Mouse (Mus musculus): ENCODE data around the gene Calm3. TPM values are rescaled to one million over a fixed set of nuclear protein-coding genes. Genes with fewer than 3 reads are reported as not detected.
A peak's percentile ranks its signal among the peaks of the same experiment; 100 is the strongest.

Gene Calm3
- total RNA-seq, 2 experiments from 2014 or later = 150 to 440 TPM

- no peak for ATAC-seq (replicated peaks; ENCODE audit: poor library complexity)
Measured at GRCm38 (mm10) chr7:16894279-16894678, 29.6 kb downstream of the Calm3 start.

- no peak for ATAC-seq (replicated peaks; ENCODE audit: poor library complexity)
Measured at GRCm38 (mm10) chr7:16893612-16894011, 30.3 kb downstream of the Calm3 start.

- ATAC-seq (replicated peaks; ENCODE audit: poor library complexity) = peak; percentile 3; the same call in 1 of the 2 replicates
Measured at GRCm38 (mm10) chr7:16892352-16892730, 31.6 kb downstream of the Calm3 start.

GRCm38 (mm10) chr7:16891641-16892351 is 32.1 kb downstream of the Calm3 start, which contains the start of gene Gng8:
Gene Gng8, plus strand, starts transcription at chr7:16891786.
- peak; percentile 86 for ATAC-seq (replicated peaks; ENCODE audit: poor library complexity)

- ATAC-seq (replicated peaks; ENCODE audit: poor library complexity) = no peak
Measured at GRCm38 (mm10) chr7:16890944-16891343, 33.0 kb downstream of the Calm3 start.

GRCm38 (mm10) chr7:16890536-16890935 is 33.4 kb downstream of the Calm3 start:
- no peak for ATAC-seq (replicated peaks; ENCODE audit: poor library complexity)

- ATAC-seq (replicated peaks; ENCODE audit: poor library complexity) = no peak
Measured at GRCm38 (mm10) chr7:16885905-16886304, 38.0 kb downstream of the Calm3 start.

- ATAC-seq (replicated peaks; ENCODE audit: poor library complexity) = no peak
Measured at GRCm38 (mm10) chr7:16885271-16885776, 38.6 kb downstream of the Calm3 start.

GRCm38 (mm10) chr7:16884334-16884733 is 39.6 kb downstream of the Calm3 start:
- ATAC-seq (replicated peaks; ENCODE audit: poor library complexity) = no peak

GRCm38 (mm10) chr7:16883162-16883561 is 40.8 kb downstream of the Calm3 start:
- no peak for ATAC-seq (replicated peaks; ENCODE audit: poor library complexity)

- no peak for ATAC-seq (replicated peaks; ENCODE audit: poor library complexity)
Measured at GRCm38 (mm10) chr7:16880615-16881014, 43.3 kb downstream of the Calm3 start.

GRCm38 (mm10) chr7:16879796-16880547 is 43.9 kb downstream of the Calm3 start:
- no peak for ATAC-seq (replicated peaks; ENCODE audit: poor library complexity)

GRCm38 (mm10) chr7:16877717-16878116 is 46.2 kb downstream of the Calm3 start:
- ATAC-seq (replicated peaks; ENCODE audit: poor library complexity) = no peak

- no peak for ATAC-seq (replicated peaks; ENCODE audit: poor library complexity)
Measured at GRCm38 (mm10) chr7:16876608-16877007, 47.3 kb downstream of the Calm3 start.

GRCm38 (mm10) chr7:16876006-16876405 is 47.9 kb downstream of the Calm3 start:
- no peak for ATAC-seq (replicated peaks; ENCODE audit: poor library complexity)

GRCm38 (mm10) chr7:16875326-16875725 is 48.6 kb downstream of the Calm3 start:
- ATAC-seq (replicated peaks; ENCODE audit: poor library complexity) = no peak

GRCm38 (mm10) chr7:16875310-16875325 is 48.8 kb downstream of the Calm3 start, which contains the start of gene Dact3:
Gene Dact3, plus strand, starts transcription at chr7:16875317.
- no peak for ATAC-seq (replicated peaks; ENCODE audit: poor library complexity)

GRCm38 (mm10) chr7:16874756-16875309 is 49.1 kb downstream of the Calm3 start:
- ATAC-seq (replicated peaks; ENCODE audit: poor library complexity) = peak; percentile 86

GRCm38 (mm10) chr7:16874190-16874589 is 49.7 kb downstream of the Calm3 start:
- ATAC-seq (replicated peaks; ENCODE audit: poor library complexity) = peak; percentile 66

- ATAC-seq (replicated peaks; ENCODE audit: poor library complexity) = no peak
Measured at GRCm38 (mm10) chr7:16873392-16873791, 50.5 kb downstream of the Calm3 start.

GRCm38 (mm10) chr7:16872478-16872877 is 51.4 kb downstream of the Calm3 start:
- ATAC-seq (replicated peaks; ENCODE audit: poor library complexity) = no peak

- no peak for ATAC-seq (replicated peaks; ENCODE audit: poor library complexity)
Measured at GRCm38 (mm10) chr7:16871600-16871999, 52.3 kb downstream of the Calm3 start.
